Mouse (Mus musculus) forebrain, embryonic 14.5 days (tissue): ENCODE results near the gene Calm2. TPM values are rescaled to one million over a fixed set of nuclear protein-coding genes. Genes with fewer than 3 reads are reported as not detected.
A peak's percentile ranks its signal among the peaks of the same experiment; 100 is the strongest.

ENCODE experiments used
- ATAC-seq: fragments of 200-750 bp; cut with Nextera tagmentation; 2 replicates; pipeline ENCODE4 v1.8.0; 2017; ENCODE audit warnings: mild to moderate bottlenecking, moderate library complexity
- DNase-seq: peaks from one replicate; pipeline ENCODE4 v3.0.0-alpha.2; 2015; ENCODE audit warnings: low spot score
- H3K27ac ChIP-seq: fragments of 300-500 bp; sonication (generic); 2 replicates; pipeline ENCODE4 v1.5.1; 2014; ENCODE audit warnings: low read depth, mild to moderate bottlenecking, control low read depth, low read length, moderate library complexity
- H3K27me3 ChIP-seq: fragments of 300-500 bp; sonication (generic); replicated peaks from 2 replicates; pipeline ENCODE4 v1.6.1; 2014; ENCODE audit warnings: low read length, control low read depth, mixed read lengths; ENCODE audit not compliant: control insufficient read depth, insufficient read depth
- H3K36me3 ChIP-seq: fragments of 300-500 bp; sonication (generic); 2 replicates; pipeline ENCODE4 v1.6.1; 2014; ENCODE audit warnings: low read length, control low read depth; ENCODE audit not compliant: control insufficient read depth, insufficient read depth
- H3K4me1 ChIP-seq: fragments of 300-500 bp; sonication (generic); 2 replicates; pipeline ENCODE4 v1.6.1; 2014; ENCODE audit warnings: antibody characterized with exemption, low read length, control low read depth; ENCODE audit not compliant: control insufficient read depth, insufficient read depth
- H3K4me2 ChIP-seq: fragments of 300-500 bp; sonication (generic); 2 replicates; pipeline ENCODE4 v1.6.1; 2014; ENCODE audit warnings: mild to moderate bottlenecking, control low read depth, low read length
- H3K4me3 ChIP-seq: fragments of 300-500 bp; sonication (generic); 2 replicates; pipeline ENCODE4 v1.5.1; 2014; ENCODE audit warnings: low read depth, low read length, control low read depth
- H3K9ac ChIP-seq: fragments of 300-500 bp; sonication (generic); 2 replicates; pipeline ENCODE4 v1.6.1; 2014; ENCODE audit warnings: mild to moderate bottlenecking, low read length, control low read depth, moderate library complexity
- H3K9me3 ChIP-seq: fragments of 300-500 bp; sonication (generic); replicated peaks from 2 replicates; pipeline ENCODE4 v1.6.1; 2016; ENCODE audit warnings: low read length, control low read depth, mixed read lengths; ENCODE audit not compliant: control insufficient read depth
- WGBS: fragments of 180-500 bp; shearing (Covaris S2); extraction: QIAGEN DNeasy Blood & Tissue Kit; methylation state at CpG from one replicate; pipeline ENCODE4 v1.1.7; 2014; 5-methylcytosine and 5-hydroxymethylcytosine counted together
- polyA plus RNA-seq: library from polyadenylated mRNA; unstranded; fragments of >200 nt; fragmentation: Nextera tagmentation; extraction: Ambion mirVana; gene quantifications from 2 replicates; pipeline ENCODE4 v1.2.1, GENCODE M21; 2014

Calm2 gene
- polyA plus RNA-seq, 1 experiment from 2014 or later = 2,068 TPM

DNA sequence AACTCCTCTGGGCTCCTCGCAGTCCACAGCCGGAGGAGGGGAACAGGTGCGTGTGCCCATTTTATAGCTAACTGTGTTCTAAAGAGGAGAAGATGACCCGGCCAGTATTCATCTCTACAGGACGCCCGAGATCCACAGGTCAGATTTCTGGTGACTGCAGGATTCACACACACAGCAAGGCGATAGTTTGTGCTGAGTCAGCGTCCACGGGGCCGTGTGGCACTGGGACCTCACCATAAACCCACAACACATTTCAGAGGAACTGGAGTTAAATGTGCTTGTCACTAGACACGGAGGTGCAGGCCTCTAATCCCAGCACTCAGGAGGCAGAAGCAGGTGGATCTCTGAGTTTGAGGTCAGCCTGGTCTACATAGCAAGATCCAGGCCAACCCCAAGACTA, 44.3 kb downstream of the Calm2 start:
- DNase-seq (no peak), ATAC-seq (no peak)
- no peak overlapping the region for H3K4me2 ChIP-seq
- WGBS = 91% methylated on average over 11 of the region's 11 CpGs
- no peaks in the 10 kb centered on the region for H3K4me1 ChIP-seq
- no peak overlapping the region for H3K4me3 ChIP-seq
- H3K9me3 ChIP-seq = no peaks in the 10 kb centered on the region
- H3K27me3 ChIP-seq = no peaks in the 10 kb centered on the region
- no peaks in the 10 kb centered on the region for H3K36me3 ChIP-seq
- no peak overlapping the region for H3K9ac ChIP-seq
- no peak overlapping the region for H3K27ac ChIP-seq

GRCm38 (mm10) chr17:87397088-87397487, 49.6 kb downstream of the Calm2 start:
- ATAC-seq = no peak

GRCm38 (mm10) chr17:87391242-87391641, 55.5 kb downstream of the Calm2 start:
- ATAC-seq (0 out of 2 replicates have a peak, but pooled peaks have one; percentile 50), DNase-seq (peak; percentile 56)
- H3K9ac ChIP-seq = no peak overlapping the region
- H3K4me3 ChIP-seq = no peak overlapping the region
- WGBS = 50% methylated on average over 7 of the region's 7 CpGs
- H3K36me3 ChIP-seq = no peaks in the 10 kb centered on the region
- H3K9me3 ChIP-seq = no peaks in the 10 kb centered on the region
- no peaks in the 10 kb centered on the region for H3K27me3 ChIP-seq
- H3K27ac ChIP-seq = no peak overlapping the region
- H3K4me2 ChIP-seq = no peak overlapping the region
- no peaks in the 10 kb centered on the region for H3K4me1 ChIP-seq

More at GRCm38 (mm10) chr17:87397088-87397487, 49.6 kb downstream of the Calm2 start:
- H3K27ac ChIP-seq = no peak overlapping the region
- DNase-seq = no peak
- no peak overlapping the region for H3K4me2 ChIP-seq
- H3K27me3 ChIP-seq = no peaks in the 10 kb centered on the region
- no peaks in the 10 kb centered on the region for H3K4me1 ChIP-seq
- no peaks in the 10 kb centered on the region for H3K9me3 ChIP-seq
- H3K9ac ChIP-seq = no peak overlapping the region
- no peaks in the 10 kb centered on the region for H3K36me3 ChIP-seq
- no peak overlapping the region for H3K4me3 ChIP-seq
- WGBS = 86% methylated on average over 11 of the region's 11 CpGs

DNA sequence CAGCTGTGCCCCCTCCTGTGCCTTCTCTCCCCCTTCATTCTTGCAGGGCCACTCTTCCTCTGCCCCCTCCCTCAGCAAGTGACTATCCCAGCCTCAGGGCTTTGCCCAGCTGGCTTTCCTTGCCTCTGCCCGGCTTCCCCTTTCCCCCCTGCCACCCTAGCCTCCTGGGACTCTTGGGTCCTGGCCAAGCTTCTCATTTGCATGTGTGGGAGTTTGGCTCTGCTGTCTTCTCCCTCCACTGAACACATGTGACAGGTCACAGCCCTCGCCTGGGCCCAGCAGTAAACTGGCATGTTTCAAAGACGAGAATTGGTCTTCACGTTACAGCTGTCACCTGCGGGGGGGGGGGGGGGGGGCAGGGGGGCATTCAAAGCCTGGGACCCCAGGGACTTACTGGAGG, 59.7 kb downstream of the Calm2 start:
- ATAC-seq (peak; percentile 68), DNase-seq (peak; percentile 71)
- Histone ChIP-seq H3K27me3 (no peaks in the 10 kb centered on the region), H3K9me3 (no peaks in the 10 kb centered on the region), H3K4me1 (no peaks in the 10 kb centered on the region), H3K27ac (no peak overlapping the region), H3K9ac (no peak overlapping the region), H3K4me2 (no peak overlapping the region), H3K36me3 (no peaks in the 10 kb centered on the region), H3K4me3 (no peak overlapping the region)
- 15% methylated on average over 3 of the region's 5 CpGs for WGBS

- H3K4me3 ChIP-seq = no peak overlapping the region
- no peak for DNase-seq
- H3K4me1 ChIP-seq = no peaks in the 10 kb centered on the region
- no peaks in the 10 kb centered on the region for H3K27me3 ChIP-seq
- WGBS = 81% methylated on average over 3 of the region's 3 CpGs
- H3K36me3 ChIP-seq = no peaks in the 10 kb centered on the region
- no peak overlapping the region for H3K27ac ChIP-seq
- H3K9ac ChIP-seq = no peak overlapping the region
- ATAC-seq = no peak
- no peaks in the 10 kb centered on the region for H3K9me3 ChIP-seq
- no peak overlapping the region for H3K4me2 ChIP-seq
Observed at GRCm38 (mm10) chr17:87385835-87386234, 60.9 kb downstream of the Calm2 start.

Other genes with a start within 250 kb of the Calm2 start
- 56.1 and 63.4 TPM in 2 replicates for gene Mcfd2, start 181.0 kb downstream of the Calm2 start, polyA plus RNA-seq
- gene Ttc7, start 164.0 kb downstream of the Calm2 start, polyA plus RNA-seq = 4.1 and 4.8 TPM in 2 replicates
- not detected in 2 replicates for gene Stpg4, start 19.2 kb downstream of the Calm2 start, polyA plus RNA-seq
- 2.5 and 3.1 TPM in 2 replicates for gene Epcam, start 189.0 kb upstream of the Calm2 start, polyA plus RNA-seq
- gene Msh2, start 225.4 kb upstream of the Calm2 start, polyA plus RNA-seq = 52.3 and 54.2 TPM in 2 replicates